Mouse (Mus musculus): ENCODE results near the gene Ubash3b. TPM values are rescaled to one million over a fixed set of nuclear protein-coding genes. Genes with fewer than 3 reads are reported as not detected.

The Ubash3b gene
- polyA plus RNA-seq, 1 experiment from 2014 or later: 12.1 TPM

DNA sequence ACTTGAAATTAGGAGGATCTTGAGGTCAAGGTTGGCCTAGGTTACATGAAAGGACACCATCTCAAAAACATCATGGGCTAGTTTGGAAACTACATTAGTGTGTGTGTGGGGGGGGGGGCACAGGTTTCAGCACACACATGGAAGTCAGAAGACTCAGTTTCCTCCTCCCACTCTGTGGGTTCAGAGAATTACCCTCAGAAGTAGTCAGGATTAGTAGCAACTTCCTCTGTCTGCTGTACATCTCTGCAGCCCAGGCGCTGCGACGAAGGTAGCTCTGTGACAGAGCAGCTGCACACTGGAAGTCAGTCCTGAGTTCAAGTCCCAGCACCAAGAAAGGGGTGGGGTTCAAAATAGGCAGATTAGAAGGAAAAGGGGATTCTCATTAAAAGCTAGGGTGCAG, 32.2 kb downstream of the Ubash3b start:
- 92% methylated on average over 3 of the region's 3 CpGs for WGBS
- peaks cover 9% of the 10 kb centered on the region; the same call in 1 of the 2 replicates for H3K4me1 ChIP-seq (replicated peaks)
- no peak overlapping the region for H3K9ac ChIP-seq (replicated peaks)
- no peaks in the 10 kb centered on the region for H3K27me3 ChIP-seq
- no peak overlapping the region for H3K4me3 ChIP-seq (replicated peaks)
- H3K9me3 ChIP-seq: no peaks in the 10 kb centered on the region
- no peaks in the 10 kb centered on the region for H3K36me3 ChIP-seq
- no peak for ATAC-seq
- no peak overlapping the region for H3K4me2 ChIP-seq (replicated peaks)
- no peak overlapping the region for H3K27ac ChIP-seq

DNA sequence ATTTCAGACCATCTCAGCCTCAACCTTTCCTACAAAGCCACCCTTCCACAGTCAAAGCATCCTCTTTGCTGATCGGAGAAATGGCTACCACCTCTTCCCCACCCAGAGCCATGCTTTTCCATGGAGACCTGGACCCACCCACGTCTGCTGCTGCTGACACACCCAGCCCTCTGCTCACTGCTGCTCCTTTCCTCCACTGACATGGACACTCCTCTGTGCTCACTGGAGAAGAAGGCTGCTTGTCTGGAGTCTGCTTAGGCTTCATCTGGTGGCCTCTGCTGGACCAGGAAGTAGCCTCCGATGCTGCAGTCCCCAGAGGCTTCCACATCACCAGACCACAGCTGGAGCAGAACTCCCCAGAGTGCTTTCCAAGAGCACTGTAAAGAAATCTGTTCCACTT, 34.8 kb downstream of the Ubash3b start:
- WGBS: 80% methylated on average over 3 of the region's 3 CpGs
- Histone ChIP-seq H3K4me3 (replicated peaks) (no peak overlapping the region), H3K4me1 (replicated peaks) (peaks cover 9% of the 10 kb centered on the region; the same call in 1 of the 2 replicates), H3K36me3 (no peaks in the 10 kb centered on the region), H3K4me2 (replicated peaks) (no peak overlapping the region), H3K9me3 (no peaks in the 10 kb centered on the region), H3K27ac (no peak overlapping the region), H3K9ac (replicated peaks) (no peak overlapping the region), H3K27me3 (no peaks in the 10 kb centered on the region)
- no peak for ATAC-seq

DNA sequence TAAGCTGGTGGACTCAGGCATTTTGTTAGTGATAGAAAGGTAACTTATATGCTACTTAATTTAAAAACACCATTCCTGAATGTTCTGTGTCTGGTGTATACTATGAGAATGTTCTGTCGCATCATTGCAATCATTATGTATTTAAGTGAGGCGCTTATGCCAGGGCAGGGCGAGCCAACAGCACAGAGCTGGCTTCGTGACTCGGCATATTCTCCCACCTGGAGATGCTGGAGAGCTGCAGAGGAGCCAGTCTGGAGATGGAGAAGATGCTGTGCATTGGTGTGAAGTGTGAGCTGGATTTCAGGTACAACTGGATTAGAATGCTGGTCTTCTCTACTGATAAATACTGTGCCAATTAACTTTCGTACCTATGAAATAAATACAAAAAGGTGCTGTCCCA, 37.2 kb downstream of the Ubash3b start:
- WGBS: 96% methylated on average over 6 of the region's 6 CpGs
- ATAC-seq: no peak
- no peak overlapping the region for H3K9ac ChIP-seq (replicated peaks)
- no peak overlapping the region for H3K4me3 ChIP-seq (replicated peaks)
- H3K4me1 ChIP-seq (replicated peaks): no peaks in the 10 kb centered on the region
- no peaks in the 10 kb centered on the region for H3K36me3 ChIP-seq
- H3K27ac ChIP-seq: no peak overlapping the region
- no peaks in the 10 kb centered on the region for H3K27me3 ChIP-seq
- H3K9me3 ChIP-seq: no peaks in the 10 kb centered on the region
- H3K4me2 ChIP-seq (replicated peaks): no peak overlapping the region

GRCm38 (mm10) chr9:41122390-41123110, 38.9 kb downstream of the Ubash3b start:
- Histone ChIP-seq H3K4me1 (replicated peaks) (peaks cover 3% of the 10 kb centered on the region; the same call in 1 of the 2 replicates), H3K27ac (no peak overlapping the region), H3K27me3 (no peaks in the 10 kb centered on the region), H3K4me2 (replicated peaks) (no peak overlapping the region), H3K9me3 (no peaks in the 10 kb centered on the region), H3K4me3 (replicated peaks) (no peak overlapping the region), H3K36me3 (no peaks in the 10 kb centered on the region), H3K9ac (replicated peaks) (no peak overlapping the region)
- WGBS: 85% methylated on average over 11 of the region's 11 CpGs
- no peak for ATAC-seq

GRCm38 (mm10) chr9:41121701-41122354, 39.7 kb downstream of the Ubash3b start:
- Histone ChIP-seq H3K36me3 (no peaks in the 10 kb centered on the region), H3K4me2 (replicated peaks) (no peak overlapping the region), H3K4me1 (replicated peaks) (peaks cover 3% of the 10 kb centered on the region; the same call in 1 of the 2 replicates), H3K9me3 (no peaks in the 10 kb centered on the region), H3K27me3 (no peaks in the 10 kb centered on the region), H3K27ac (no peak overlapping the region), H3K4me3 (replicated peaks) (no peak overlapping the region), H3K9ac (replicated peaks) (no peak overlapping the region)
- 86% methylated on average over 6 of the region's 6 CpGs for WGBS
- no peak for ATAC-seq

DNA sequence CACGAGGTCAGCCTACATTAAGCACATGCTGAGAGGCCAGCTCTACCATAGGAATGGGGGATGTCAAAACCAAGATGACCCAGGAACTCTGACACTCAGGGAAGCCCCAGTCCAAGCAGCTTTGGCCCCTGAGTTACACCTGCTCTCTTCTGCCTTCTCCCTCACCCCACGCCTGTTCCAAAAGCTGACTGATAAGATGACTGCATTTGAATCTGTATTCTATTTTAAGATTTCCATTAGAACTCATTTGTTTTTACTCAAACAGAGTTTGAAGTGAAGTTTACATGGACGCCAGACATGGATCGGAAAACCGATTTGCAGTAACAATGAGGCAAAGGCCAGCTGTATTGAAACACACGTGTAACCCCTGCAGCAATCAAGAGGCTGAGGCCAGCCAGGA, 41.5 kb downstream of the Ubash3b start:
- Histone ChIP-seq H3K4me1 (replicated peaks) (peaks cover 3% of the 10 kb centered on the region; the same call in 1 of the 2 replicates), H3K36me3 (no peaks in the 10 kb centered on the region), H3K4me2 (replicated peaks) (no peak overlapping the region), H3K27me3 (no peaks in the 10 kb centered on the region), H3K9ac (replicated peaks) (no peak overlapping the region), H3K4me3 (replicated peaks) (no peak overlapping the region), H3K9me3 (no peaks in the 10 kb centered on the region), H3K27ac (no peak overlapping the region)
- ATAC-seq: no peak
- 86% methylated on average over 6 of the region's 6 CpGs for WGBS

DNA sequence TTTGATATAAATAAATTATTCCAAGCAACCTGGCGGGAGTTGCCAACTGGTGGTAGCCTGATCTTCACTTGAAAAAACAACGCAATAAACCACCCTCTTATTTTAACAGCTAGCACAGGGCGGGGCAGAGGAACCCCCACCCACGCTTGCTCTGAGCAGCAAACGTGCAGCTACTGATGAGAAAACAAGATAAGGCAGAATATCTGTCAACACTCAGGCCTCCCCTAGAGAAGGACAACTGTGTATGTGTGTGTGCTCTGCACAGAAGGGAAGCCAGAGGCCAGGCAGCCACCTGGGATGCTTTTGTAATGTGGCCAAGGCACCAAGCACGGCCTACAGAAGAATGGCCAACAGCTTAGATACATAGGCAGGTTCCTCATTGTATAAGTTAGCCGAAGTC, 43.4 kb downstream of the Ubash3b start:
- Histone ChIP-seq H3K27ac (no peak overlapping the region), H3K4me1 (replicated peaks) (peaks cover 3% of the 10 kb centered on the region; the same call in 1 of the 2 replicates), H3K9ac (replicated peaks) (no peak overlapping the region), H3K4me3 (replicated peaks) (no peak overlapping the region), H3K36me3 (no peaks in the 10 kb centered on the region), H3K4me2 (replicated peaks) (no peak overlapping the region), H3K27me3 (no peaks in the 10 kb centered on the region), H3K9me3 (no peaks in the 10 kb centered on the region)
- ATAC-seq: no peak
- WGBS: 71% methylated on average over 7 of the region's 7 CpGs

DNA sequence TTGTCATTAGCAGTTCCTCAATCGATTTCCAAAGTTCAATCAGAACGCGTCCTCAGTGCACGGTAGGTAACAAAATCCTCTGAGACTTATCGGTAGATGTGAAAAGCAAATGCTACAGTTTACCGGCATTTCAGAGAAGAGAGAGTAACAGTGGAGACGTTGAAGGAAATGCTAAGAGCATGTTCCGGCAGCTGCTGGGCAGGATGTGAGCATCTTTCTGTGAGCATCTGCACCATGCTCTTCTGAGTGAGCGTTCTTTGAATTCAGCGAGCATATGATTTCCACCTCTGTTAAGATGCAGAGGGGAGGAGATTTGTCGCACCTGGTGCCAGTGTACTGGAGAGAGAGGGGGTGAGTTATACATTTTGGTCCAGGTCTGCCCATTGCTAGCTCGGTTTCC, 45.4 kb downstream of the Ubash3b start:
- Histone ChIP-seq H3K9me3 (no peaks in the 10 kb centered on the region), H3K4me1 (replicated peaks) (peaks cover 3% of the 10 kb centered on the region; the same call in 1 of the 2 replicates), H3K27ac (no peak overlapping the region), H3K4me2 (replicated peaks) (no peak overlapping the region), H3K4me3 (replicated peaks) (no peak overlapping the region), H3K36me3 (no peaks in the 10 kb centered on the region), H3K27me3 (no peaks in the 10 kb centered on the region), H3K9ac (replicated peaks) (no peak overlapping the region)
- WGBS: 92% methylated on average over 12 of the region's 12 CpGs
- no peak for ATAC-seq

GRCm38 (mm10) chr9:41114367-41114766, 47.1 kb downstream of the Ubash3b start:
- WGBS: 82% methylated on average over 9 of the region's 9 CpGs

DNA sequence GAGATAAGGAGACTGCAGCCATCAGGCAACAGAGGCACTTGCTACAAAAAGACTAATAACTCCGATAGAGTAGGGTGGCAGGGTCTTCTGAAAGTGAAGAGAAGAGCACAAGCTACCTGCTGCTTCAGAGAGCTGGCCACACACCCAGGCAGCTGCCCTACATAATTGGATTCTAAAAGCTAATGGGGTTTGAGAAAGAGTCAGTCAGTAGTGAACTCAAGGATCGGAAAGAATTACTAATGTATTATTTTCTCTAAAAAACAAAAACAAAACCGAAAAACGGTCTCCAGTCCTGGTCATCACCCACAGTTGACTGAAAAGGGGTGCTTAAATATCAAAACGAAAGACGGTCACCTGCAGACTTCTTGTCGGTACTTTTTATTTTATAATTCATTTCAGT, 51.7 kb downstream of the Ubash3b start:
- Histone ChIP-seq H3K27me3 (no peaks in the 10 kb centered on the region), H3K36me3 (no peaks in the 10 kb centered on the region), H3K27ac (no peak overlapping the region), H3K4me1 (replicated peaks) (peaks cover 8% of the 10 kb centered on the region; the same call in 1 of the 2 replicates), H3K9me3 (no peaks in the 10 kb centered on the region), H3K4me3 (replicated peaks) (no peak overlapping the region), H3K9ac (replicated peaks) (no peak overlapping the region), H3K4me2 (replicated peaks) (no peak overlapping the region)
- WGBS: 89% methylated on average over 7 of the region's 7 CpGs
- ATAC-seq: no peak

More at GRCm38 (mm10) chr9:41114367-41114766, 47.1 kb downstream of the Ubash3b start:
- no peaks in the 10 kb centered on the region for H3K36me3 ChIP-seq
- H3K4me2 ChIP-seq (replicated peaks): no peak overlapping the region
- no peak for ATAC-seq
- H3K9ac ChIP-seq (replicated peaks): no peak overlapping the region
- H3K27ac ChIP-seq: no peak overlapping the region
- peaks cover 3% of the 10 kb centered on the region; the same call in 1 of the 2 replicates for H3K4me1 ChIP-seq (replicated peaks)
- H3K27me3 ChIP-seq: no peaks in the 10 kb centered on the region
- H3K4me3 ChIP-seq (replicated peaks): no peak overlapping the region
- H3K9me3 ChIP-seq: no peaks in the 10 kb centered on the region

DNA sequence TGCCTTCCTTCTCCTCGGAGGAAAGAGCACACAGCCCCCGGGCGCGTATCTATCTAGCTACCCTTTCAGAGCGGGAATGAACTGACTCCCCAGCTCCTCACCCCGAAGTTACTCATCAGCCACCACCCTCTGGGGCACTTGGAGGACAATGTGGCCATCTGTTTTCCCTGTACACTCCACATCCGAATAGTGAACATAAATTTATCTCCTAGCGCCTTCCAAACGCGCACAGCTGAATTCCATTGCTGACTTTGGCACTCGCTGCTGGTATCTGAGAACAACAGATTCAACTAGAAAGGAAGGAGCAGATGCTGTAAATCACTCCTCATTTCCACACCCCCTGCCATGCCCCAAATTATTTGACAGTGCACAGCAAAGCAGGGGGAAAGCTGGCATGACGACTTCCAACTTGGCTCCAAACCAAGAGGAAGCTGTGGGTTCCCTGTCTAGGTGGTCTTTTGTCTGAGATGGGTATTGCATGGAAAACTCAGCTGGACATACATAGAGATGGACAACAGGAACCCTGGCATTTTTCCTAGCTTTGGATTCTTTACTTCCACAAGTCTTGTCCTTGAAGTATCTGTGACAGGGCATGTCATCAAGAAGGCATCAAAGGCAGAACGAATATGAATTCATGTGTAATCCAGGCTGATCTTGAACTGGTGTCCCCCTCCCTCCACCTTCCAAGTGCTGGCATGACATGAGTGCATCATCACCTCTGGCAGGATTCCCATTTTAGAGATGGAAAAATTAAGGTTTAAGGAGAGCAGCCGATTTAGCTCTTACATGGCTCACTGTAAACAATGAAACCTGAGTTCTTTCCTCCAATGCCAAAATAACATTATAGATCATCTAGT, 52.9 kb downstream of the Ubash3b start:
- H3K36me3 ChIP-seq: no peaks in the 10 kb centered on the region
- H3K4me3 ChIP-seq (replicated peaks): no peak overlapping the region
- H3K27me3 ChIP-seq: no peaks in the 10 kb centered on the region
- no peaks in the 10 kb centered on the region for H3K9me3 ChIP-seq
- peaks cover 8% of the 10 kb centered on the region; the same call in 1 of the 2 replicates for H3K4me1 ChIP-seq (replicated peaks)
- H3K27ac ChIP-seq: no peak overlapping the region
- no peak for ATAC-seq
- no peak overlapping the region for H3K9ac ChIP-seq (replicated peaks)
- 76% methylated on average over 14 of the region's 14 CpGs for WGBS
- H3K4me2 ChIP-seq (replicated peaks): no peak overlapping the region

- H3K4me1 ChIP-seq (replicated peaks): peaks cover 8% of the 10 kb centered on the region; the same call in 1 of the 2 replicates
- no peak overlapping the region for H3K9ac ChIP-seq (replicated peaks)
- no peak for ATAC-seq
- no peak overlapping the region for H3K27ac ChIP-seq
- WGBS: 64% methylated on average over 7 of the region's 7 CpGs
- H3K4me2 ChIP-seq (replicated peaks): no peak overlapping the region
- no peaks in the 10 kb centered on the region for H3K36me3 ChIP-seq
- no peaks in the 10 kb centered on the region for H3K27me3 ChIP-seq
- no peak overlapping the region for H3K4me3 ChIP-seq (replicated peaks)
- H3K9me3 ChIP-seq: no peaks in the 10 kb centered on the region
These were observed 56.3 kb downstream of the Ubash3b start for GRCm38 (mm10) chr9:41105201-41105643.
